Mouse (Mus musculus) brain, embryonic 18.5 days (tissue): Measurements from ENCODE around the gene Rsbn1.

ENCODE experiments used
- DNase-seq: peaks from one replicate; pipeline ENCODE4 v3.0.0-alpha.2; 2012; ENCODE audit warnings: low read depth, low spot score

Rsbn1 gene

GRCm38 (mm10) chr3:103914010-103914669, at the start of gene Rsbn1:
Gene Rsbn1, plus strand, starts transcription at chr3:103914120.
- peak; percentile 99 for DNase-seq

GRCm38 (mm10) chr3:103864200-103864599, 49.7 kb upstream of the Rsbn1 start:
- no peak for DNase-seq

- no peak for DNase-seq
Observed at GRCm38 (mm10) chr3:103867424-103867971, 46.4 kb upstream of the Rsbn1 start.

GRCm38 (mm10) chr3:103868008-103868407, 45.9 kb upstream of the Rsbn1 start:
- no peak for DNase-seq

- no peak for DNase-seq
Observed at GRCm38 (mm10) chr3:103872663-103873098, 41.2 kb upstream of the Rsbn1 start.

GRCm38 (mm10) chr3:103874329-103874728, 39.6 kb upstream of the Rsbn1 start:
- DNase-seq = no peak

GRCm38 (mm10) chr3:103885946-103886345, 28.0 kb upstream of the Rsbn1 start:
- no peak for DNase-seq

GRCm38 (mm10) chr3:103887581-103887980, 26.3 kb upstream of the Rsbn1 start:
- DNase-seq = peak; percentile 3

- DNase-seq = no peak
Observed at GRCm38 (mm10) chr3:103893374-103893773, 20.5 kb upstream of the Rsbn1 start.

GRCm38 (mm10) chr3:103904705-103905104, 9.2 kb upstream of the Rsbn1 start:
- no peak for DNase-seq

GRCm38 (mm10) chr3:103907335-103908030, 6.4 kb upstream of the Rsbn1 start:
- no peak for DNase-seq

- DNase-seq = no peak
Observed at GRCm38 (mm10) chr3:103908781-103909180, 5.1 kb upstream of the Rsbn1 start.

- DNase-seq = no peak
Observed at GRCm38 (mm10) chr3:103913451-103913961, 414 bp upstream of the Rsbn1 start.

- DNase-seq = no peak
Observed at GRCm38 (mm10) chr3:103914732-103915508, 1.0 kb downstream of the Rsbn1 start.

- DNase-seq = no peak
Observed at GRCm38 (mm10) chr3:103915509-103915896, 1.6 kb downstream of the Rsbn1 start.

GRCm38 (mm10) chr3:103916205-103916838, 2.4 kb downstream of the Rsbn1 start:
- DNase-seq = no peak

- no peak for DNase-seq
Observed at GRCm38 (mm10) chr3:103916839-103917237, 2.9 kb downstream of the Rsbn1 start.

- no peak for DNase-seq
Observed at GRCm38 (mm10) chr3:103920094-103920493, 6.2 kb downstream of the Rsbn1 start.

GRCm38 (mm10) chr3:103925302-103925701, 11.4 kb downstream of the Rsbn1 start:
- no peak for DNase-seq

- no peak for DNase-seq
Observed at GRCm38 (mm10) chr3:103927511-103927910, 13.6 kb downstream of the Rsbn1 start.

- peak; percentile 72 for DNase-seq
Observed at GRCm38 (mm10) chr3:103944794-103945562, 31.1 kb downstream of the Rsbn1 start.
